Mouse (Mus musculus): ENCODE measurements around the gene Ppm1l.

Ppm1l gene

GRCm38 (mm10) chr3:69316391-69317195 is at the start of gene Ppm1l:
TSS of gene Ppm1l (plus strand) at chr3:69316861.
- DNase-seq = peak; percentile 91 to 96

- no peak for DNase-seq
Observed at GRCm38 (mm10) chr3:69271812-69272211, 44.8 kb upstream of the Ppm1l start.

DNA sequence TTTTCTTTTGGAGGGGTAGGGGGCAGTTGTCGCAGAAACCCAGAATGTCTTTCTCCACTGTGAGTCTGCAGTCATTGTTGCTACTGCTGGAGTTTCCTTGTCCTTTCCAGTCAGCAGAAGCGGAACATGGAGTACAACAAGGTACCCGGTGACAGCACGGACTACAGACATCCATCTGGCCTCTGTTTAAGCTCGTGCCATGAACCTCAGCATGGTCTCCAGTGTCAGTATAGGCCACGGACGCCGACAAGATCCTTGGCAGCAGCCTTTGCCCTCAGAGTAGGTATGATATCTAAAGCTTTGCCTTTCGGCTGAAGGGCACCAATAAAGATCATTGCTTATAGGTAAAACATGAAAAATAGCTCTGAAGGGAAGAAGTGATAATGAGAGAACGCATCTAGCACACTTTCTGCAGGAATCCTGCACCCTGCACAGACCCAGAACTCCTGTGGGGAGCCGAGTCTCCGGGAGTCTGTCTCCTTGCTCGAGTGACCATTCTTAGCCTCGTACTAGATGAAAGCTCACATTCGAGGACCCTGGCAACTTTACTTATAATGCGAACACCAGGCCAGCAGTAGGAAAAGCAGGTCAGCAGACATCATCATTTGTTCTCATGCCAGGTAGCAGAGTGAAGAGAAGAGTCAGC is 42.5 kb upstream of the Ppm1l start:
- DNase-seq = no peak

- DNase-seq = no peak
Observed at GRCm38 (mm10) chr3:69274664-69275312, 41.9 kb upstream of the Ppm1l start.

DNA sequence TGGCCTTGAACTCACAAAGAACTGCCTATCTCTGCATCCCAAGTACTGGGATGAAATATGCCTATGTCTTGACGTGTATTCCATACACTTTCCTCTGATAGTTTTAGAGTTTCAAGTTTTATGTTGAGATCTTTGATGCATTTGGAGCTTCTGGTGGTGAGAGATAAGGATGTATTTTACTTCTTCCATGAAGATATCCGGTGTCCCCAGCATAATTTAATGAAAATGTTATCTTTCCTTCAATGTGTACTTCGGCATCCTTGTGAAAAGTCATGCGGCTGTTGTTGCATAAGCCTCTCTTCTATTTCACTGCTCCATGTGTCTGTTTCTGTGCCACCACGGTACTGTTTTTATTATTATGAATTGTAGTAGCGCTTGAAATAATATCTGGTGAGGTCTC is 38.0 kb upstream of the Ppm1l start:
- DNase-seq = no peak

GRCm38 (mm10) chr3:69282406-69282805 is 34.3 kb upstream of the Ppm1l start:
- no peak for DNase-seq

GRCm38 (mm10) chr3:69283085-69283847 is 33.4 kb upstream of the Ppm1l start:
- no peak for DNase-seq

DNA sequence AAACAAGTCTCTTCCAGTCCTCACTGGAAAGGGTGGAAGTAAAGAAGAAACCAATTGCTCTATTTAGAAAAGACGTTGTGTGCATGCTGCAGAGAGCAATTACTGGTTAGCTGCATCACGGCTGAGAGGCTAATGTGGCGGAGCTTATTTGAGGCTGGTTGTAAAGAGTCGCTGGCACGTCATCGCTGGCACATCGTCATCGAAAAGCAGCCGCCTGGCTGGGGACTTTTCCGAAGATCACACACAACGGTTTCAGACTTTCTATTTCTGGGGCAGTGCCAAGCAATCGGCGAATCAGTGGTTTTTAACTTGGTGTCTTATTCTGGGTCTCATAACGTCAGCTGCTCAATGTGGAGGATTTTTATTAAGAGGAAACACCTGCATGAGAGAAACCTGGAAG is 26.8 kb upstream of the Ppm1l start:
- DNase-seq = peak in 1 of 2 experiments; percentile 3

GRCm38 (mm10) chr3:69290294-69290693 is 26.4 kb upstream of the Ppm1l start:
- peak; percentile 46 to 61 for DNase-seq

DNA sequence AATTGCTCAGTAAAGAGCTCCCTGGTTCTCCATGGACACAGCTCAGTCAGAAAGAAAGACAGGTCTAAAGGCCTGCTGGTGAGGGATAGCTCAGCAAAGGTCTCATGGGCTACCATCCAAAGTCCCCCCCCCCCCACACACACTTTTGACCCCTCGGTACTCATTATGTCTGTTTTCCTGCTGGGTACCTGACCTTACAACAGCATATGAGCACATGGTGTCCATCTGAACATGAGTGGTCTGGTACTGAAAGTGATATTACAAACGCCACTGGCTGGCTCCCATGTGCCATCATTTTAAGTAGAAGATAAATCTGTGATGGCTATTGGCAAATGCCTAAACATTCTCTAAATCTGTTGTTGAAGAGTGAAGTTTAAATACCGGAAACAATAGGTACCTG is 25.8 kb upstream of the Ppm1l start:
- DNase-seq = no peak

- DNase-seq = no peak
Observed at GRCm38 (mm10) chr3:69292628-69293027, 24.0 kb upstream of the Ppm1l start.

GRCm38 (mm10) chr3:69296270-69296669 is 20.4 kb upstream of the Ppm1l start:
- DNase-seq = no peak

- DNase-seq = no peak
Observed at GRCm38 (mm10) chr3:69300121-69300520, 16.5 kb upstream of the Ppm1l start.

DNA sequence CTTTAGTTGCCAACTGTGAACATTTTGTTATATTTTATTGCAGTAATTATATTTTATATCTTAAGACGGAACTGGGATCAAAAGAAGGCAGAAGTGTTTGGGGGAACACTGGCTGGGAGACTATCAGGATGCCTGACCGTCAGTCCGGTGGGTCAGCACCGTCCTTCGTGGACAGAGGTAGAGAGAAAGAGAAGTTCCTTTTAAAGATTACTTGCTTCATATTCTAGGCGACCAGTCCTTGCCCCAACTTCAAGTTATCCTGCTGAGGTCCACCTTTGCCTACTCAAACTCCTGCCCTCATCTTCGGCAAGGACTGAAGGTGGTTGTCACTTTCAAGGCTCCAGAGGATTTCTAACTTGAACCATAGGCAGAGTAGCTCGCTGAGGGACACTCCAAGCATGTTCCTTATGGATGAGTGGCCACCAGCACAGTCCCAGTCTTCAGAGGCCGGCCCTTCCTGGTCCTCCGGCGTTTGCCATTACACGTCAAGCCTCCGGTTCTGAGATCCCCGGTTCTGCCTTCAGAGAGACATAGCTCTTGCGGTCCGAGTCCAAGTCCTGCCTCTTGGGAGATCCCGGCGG is 761 bp upstream of the Ppm1l start:
- no peak for DNase-seq

DNA sequence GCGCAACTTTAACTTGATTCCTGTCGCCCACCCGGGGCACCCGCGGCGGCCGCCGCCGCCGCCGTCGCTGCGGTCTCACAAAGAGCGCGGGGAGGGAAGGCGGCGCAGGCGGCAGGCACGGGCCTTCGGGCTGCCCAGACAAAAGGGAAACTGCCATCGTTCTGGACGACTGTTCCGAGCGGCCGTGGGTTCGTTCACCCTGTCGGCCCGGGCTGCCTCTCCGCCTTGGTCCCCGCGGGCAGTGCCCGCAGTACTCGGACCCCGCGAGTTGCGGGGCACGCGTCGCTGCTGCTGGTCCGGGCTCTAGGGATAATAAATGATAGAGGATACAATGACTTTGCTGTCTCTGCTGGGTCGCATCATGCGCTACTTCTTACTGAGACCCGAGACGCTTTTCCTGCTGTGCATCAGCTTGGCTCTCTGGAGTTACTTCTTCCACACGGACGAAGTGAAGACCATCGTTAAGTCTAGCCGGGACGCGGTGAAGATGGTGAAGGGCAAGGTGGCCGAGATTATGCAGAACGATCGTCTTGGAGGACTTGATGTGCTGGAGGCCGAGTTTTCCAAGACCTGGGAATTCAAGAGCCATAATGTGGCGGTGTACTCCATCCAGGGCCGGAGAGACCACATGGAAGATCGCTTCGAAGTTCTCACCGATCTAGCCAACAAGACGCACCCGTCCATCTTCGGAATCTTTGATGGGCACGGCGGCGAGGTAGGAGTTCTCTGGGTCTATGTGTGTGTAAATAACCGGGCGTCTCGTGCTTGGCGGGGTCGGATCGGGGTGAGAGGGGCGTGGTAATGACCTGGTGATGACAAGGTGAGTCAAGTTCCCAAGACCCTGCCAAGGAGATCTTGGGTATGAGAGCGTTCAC is 827 bp downstream of the Ppm1l start:
- DNase-seq = peak; percentile 59 to 76

GRCm38 (mm10) chr3:69318131-69318951 is 1.7 kb downstream of the Ppm1l start:
- peak; percentile 80 to 87 for DNase-seq

DNA sequence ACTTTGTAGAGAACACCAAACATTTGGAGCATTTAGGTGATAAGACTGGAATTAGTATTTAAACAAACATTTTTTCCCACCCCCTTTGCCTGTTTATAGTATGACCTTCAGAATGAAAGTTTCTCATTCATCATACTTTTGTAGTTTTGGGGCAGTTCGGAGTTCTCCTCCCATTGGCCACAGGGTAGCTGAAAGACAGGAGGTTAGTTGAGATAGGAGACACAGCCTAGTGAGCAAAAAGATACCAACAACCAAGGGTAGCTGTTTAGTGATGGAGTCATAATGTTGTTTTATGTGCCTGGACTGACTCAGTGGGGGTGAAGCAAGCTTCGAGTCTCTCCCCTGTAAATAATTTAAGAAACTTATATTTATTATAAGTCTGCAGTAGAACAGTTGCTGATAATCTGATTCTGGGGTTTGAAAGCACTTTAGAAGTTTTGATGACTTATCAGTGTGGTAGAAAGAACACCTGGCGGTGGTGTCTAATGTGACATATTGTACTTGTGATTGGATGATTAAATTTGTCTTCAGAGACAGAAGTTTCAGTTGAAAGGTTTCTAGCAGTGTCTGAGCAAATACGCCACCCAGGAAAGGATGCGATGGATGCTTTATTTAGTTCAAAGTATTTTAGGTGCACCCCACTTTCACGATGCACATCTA is 2.5 kb downstream of the Ppm1l start:
- DNase-seq = no peak

GRCm38 (mm10) chr3:69323982-69324381 is 7.3 kb downstream of the Ppm1l start:
- DNase-seq = no peak

DNA sequence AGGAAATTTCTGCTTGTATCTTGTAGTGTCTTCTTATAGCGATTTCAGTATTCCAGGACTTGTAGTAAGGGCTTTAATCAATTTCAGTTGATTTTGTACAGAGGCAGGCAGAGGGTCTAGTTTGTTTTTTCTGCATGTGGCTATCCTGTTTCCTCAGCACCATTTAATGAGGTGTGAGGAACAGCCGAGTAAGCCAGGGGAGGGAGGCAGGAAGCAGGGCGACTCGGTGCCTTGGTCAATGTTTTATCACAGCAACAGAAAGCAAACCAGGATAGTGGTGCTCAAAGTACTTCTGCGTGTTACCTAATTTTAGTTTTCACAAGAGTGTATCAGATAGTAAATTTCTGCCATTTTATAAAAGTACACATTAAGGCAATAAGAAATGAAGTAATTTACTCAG is 13.2 kb downstream of the Ppm1l start:
- no peak for DNase-seq

- DNase-seq = no peak
Observed at GRCm38 (mm10) chr3:69333819-69334218, 17.2 kb downstream of the Ppm1l start.
